Mouse (Mus musculus): ENCODE measurements around the gene Erc2. TPM values are rescaled to one million over a fixed set of nuclear protein-coding genes. Genes with fewer than 3 reads are reported as not detected.

Gene Erc2
- total and polyA plus RNA-seq, 2 experiments: 6.1 to 7.0 TPM

DNA sequence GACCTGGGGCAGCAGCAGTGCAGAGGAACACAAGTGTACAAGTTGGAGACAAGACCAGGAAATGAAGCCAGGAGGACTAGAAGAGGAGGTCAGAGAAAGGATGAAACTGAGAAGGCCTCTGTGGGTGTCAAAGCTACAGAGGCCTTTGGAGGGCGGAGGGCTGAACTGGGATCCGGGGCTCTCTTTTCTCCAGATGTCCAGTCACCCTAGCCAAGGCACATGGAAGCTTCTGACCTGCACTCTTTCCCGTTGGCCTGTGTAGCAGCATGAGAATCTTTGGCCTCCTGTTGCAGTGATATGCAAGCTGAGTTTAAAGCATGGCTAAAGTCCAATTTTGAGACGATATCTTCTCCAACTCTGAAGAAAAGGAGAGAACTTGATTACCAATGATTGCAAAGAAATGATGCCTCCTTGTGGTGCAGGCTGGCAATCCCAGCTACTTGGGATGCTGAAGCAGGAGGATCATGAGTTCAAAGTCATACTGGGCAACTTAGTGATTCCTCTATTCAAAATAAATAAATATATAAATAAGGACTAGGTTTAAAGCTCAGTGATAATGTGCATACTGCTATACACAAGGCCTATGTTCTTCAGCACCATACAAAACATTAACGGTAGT lies 699.8 kb downstream of the Erc2 start:
- Histone ChIP-seq H3K36me3 (ENCODE audit: control insufficient read depth, insufficient read depth, low read length) (no peaks in the 10 kb centered on the region), H3K79me2 (ENCODE audit: control insufficient read depth, insufficient read depth, low read length) (no peaks in the 10 kb centered on the region), H3K27me3 (ENCODE audit: control insufficient read depth, insufficient read depth, low read length) (no peaks in the 10 kb centered on the region), H3K4me3 (ENCODE audit: insufficient read depth, low read depth, low read length) (no peak overlapping the region), H3K27ac (replicated peaks; ENCODE audit: insufficient read depth, low read depth, low read length) (no peak overlapping the region), H3K4me1 (ENCODE audit: control insufficient read depth, insufficient read depth, low read length) (no peaks in the 10 kb centered on the region), H3K9ac (ENCODE audit: low read depth, low read length) (no peak overlapping the region)
- DNase-seq (ENCODE audit: extremely low read depth, low read depth, low spot score): peak; percentile 7
- WGBS: 87% methylated on average over 5 of the region's 5 CpGs
- TF ChIP-seq CTCF (IDR thresholded peaks at IDR 0.05; ENCODE audit: low read depth, low read length) (no peak), POLR2A (IDR thresholded peaks at IDR 0.05; ENCODE audit: extremely low read depth, insufficient read depth, low read length) (no peak)

DNA sequence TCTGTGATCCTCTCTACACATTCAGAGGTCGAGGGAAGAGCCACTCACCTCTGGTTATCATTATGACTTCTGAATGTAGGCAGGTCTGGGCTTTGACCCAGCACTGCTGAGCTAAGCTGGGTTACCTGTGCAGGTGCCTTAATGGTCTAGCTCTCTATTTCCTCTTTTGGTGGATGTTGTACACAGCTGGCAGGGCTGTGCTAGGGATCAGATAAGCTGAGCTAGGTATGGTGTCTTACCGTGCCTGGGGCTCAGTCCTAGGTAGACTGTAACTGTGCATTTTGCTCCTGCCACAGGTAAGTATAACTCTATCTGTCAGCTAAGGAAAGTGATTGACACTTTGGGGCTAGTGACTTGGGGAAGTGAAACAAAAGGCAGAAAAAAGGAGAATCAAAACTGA lies 701.0 kb downstream of the Erc2 start:
- 78% methylated on average over 2 of the region's 2 CpGs for WGBS
- Histone ChIP-seq H3K4me3 (ENCODE audit: insufficient read depth, low read depth, low read length) (no peak overlapping the region), H3K9ac (ENCODE audit: low read depth, low read length) (no peak overlapping the region)

DNA sequence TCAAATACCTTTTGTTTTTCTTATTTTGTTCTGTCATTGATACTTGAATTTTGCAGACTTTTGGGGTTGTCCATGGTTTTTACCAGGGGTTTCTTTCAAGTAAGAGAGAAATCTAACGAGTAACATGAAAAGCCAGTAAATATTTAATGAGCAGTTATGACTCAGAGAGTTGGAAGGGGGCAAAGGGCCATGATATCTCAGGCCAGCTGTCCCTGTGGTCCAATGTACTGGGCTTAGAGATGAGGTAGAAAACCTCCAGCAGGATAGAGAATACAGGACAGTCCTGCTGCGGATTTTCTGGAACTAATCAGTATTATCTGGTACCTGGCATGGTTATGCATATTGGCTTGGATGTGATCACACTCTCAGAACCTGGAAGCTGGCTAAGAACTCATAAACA lies 701.5 kb downstream of the Erc2 start:
- Histone ChIP-seq H3K9ac (ENCODE audit: low read depth, low read length) (no peak overlapping the region), H3K36me3 (ENCODE audit: control insufficient read depth, insufficient read depth, low read length) (no peaks in the 10 kb centered on the region), H3K27ac (replicated peaks; ENCODE audit: insufficient read depth, low read depth, low read length) (no peak overlapping the region), H3K79me2 (ENCODE audit: control insufficient read depth, insufficient read depth, low read length) (no peaks in the 10 kb centered on the region), H3K4me3 (ENCODE audit: insufficient read depth, low read depth, low read length) (no peak overlapping the region), H3K4me1 (ENCODE audit: control insufficient read depth, insufficient read depth, low read length) (no peaks in the 10 kb centered on the region), H3K27me3 (ENCODE audit: control insufficient read depth, insufficient read depth, low read length) (no peaks in the 10 kb centered on the region)
- TF ChIP-seq POLR2A (IDR thresholded peaks at IDR 0.05; ENCODE audit: extremely low read depth, insufficient read depth, low read length) (no peak), CTCF (IDR thresholded peaks at IDR 0.05; ENCODE audit: low read depth, low read length) (no peak)
- 31% methylated on average over 2 of the region's 2 CpGs for WGBS
- DNase-seq (ENCODE audit: extremely low read depth, low read depth, low spot score): peak; percentile 8

More for the DNA sequence above, 701.0 kb downstream of the Erc2 start:
- H3K27me3 ChIP-seq (ENCODE audit: control insufficient read depth, insufficient read depth, low read length): no peaks in the 10 kb centered on the region
- no peak for TF ChIP-seq CTCF (IDR thresholded peaks at IDR 0.05; ENCODE audit: low read depth, low read length)
- TF ChIP-seq POLR2A (IDR thresholded peaks at IDR 0.05; ENCODE audit: extremely low read depth, insufficient read depth, low read length): no peak
- H3K4me1 ChIP-seq (ENCODE audit: control insufficient read depth, insufficient read depth, low read length): no peaks in the 10 kb centered on the region
- no peak for DNase-seq (ENCODE audit: extremely low read depth, low read depth, low spot score)
- H3K27ac ChIP-seq (replicated peaks; ENCODE audit: insufficient read depth, low read depth, low read length): no peak overlapping the region
- no peaks in the 10 kb centered on the region for H3K79me2 ChIP-seq (ENCODE audit: control insufficient read depth, insufficient read depth, low read length)
- H3K36me3 ChIP-seq (ENCODE audit: control insufficient read depth, insufficient read depth, low read length): no peaks in the 10 kb centered on the region

DNA sequence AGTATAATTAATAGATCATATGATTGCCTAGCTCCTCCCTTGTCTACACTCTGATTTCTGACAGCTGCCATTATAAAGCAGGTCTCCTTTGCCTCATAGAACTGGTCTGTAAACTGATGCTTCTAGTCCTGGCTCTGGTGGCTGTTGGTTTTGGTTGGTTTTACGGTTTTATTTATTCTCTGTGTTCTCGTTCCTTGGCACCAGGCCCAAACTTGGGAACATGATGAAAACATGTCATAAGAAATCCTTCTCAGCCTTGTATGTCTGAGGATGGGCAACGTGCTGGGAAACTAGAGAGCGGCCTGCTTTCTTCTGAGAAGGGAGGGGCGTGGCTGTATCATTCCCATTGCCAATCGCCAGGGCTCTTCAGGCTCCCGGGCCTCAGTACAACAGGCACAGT lies 704.2 kb downstream of the Erc2 start:
- TF ChIP-seq CTCF (IDR thresholded peaks at IDR 0.05; ENCODE audit: low read depth, low read length) (no peak), POLR2A (IDR thresholded peaks at IDR 0.05; ENCODE audit: extremely low read depth, insufficient read depth, low read length) (no peak)
- Histone ChIP-seq H3K4me3 (ENCODE audit: insufficient read depth, low read depth, low read length) (no peak overlapping the region), H3K27ac (replicated peaks; ENCODE audit: insufficient read depth, low read depth, low read length) (no peak overlapping the region), H3K9ac (ENCODE audit: low read depth, low read length) (no peak overlapping the region), H3K4me1 (ENCODE audit: control insufficient read depth, insufficient read depth, low read length) (no peaks in the 10 kb centered on the region), H3K36me3 (ENCODE audit: control insufficient read depth, insufficient read depth, low read length) (no peaks in the 10 kb centered on the region), H3K79me2 (ENCODE audit: control insufficient read depth, insufficient read depth, low read length) (no peaks in the 10 kb centered on the region), H3K27me3 (ENCODE audit: control insufficient read depth, insufficient read depth, low read length) (no peaks in the 10 kb centered on the region)
- 81% methylated on average over 7 of the region's 7 CpGs for WGBS
- DNase-seq (ENCODE audit: extremely low read depth, low read depth, low spot score): no peak

DNA sequence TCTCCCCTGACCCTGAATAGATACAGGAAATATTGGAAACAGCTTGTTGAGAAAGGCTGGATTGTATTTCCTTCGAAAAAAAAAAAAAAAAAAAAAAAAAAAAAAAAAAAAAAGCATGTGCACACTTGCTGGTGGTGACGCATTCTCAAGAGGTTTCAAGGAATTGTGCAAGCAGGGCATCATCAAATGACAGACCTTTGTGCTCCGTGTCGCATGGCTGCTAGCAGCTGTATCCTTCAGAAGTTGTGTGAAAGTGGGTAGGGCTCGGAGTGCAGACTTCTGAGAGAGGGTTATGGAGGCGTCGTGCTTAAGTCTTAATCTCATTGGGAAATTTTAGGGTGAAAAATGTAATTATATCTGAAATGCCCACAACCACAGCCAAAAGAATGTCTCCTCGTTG lies 706.3 kb downstream of the Erc2 start:
- Histone ChIP-seq H3K4me1 (ENCODE audit: control insufficient read depth, insufficient read depth, low read length) (no peaks in the 10 kb centered on the region), H3K4me3 (ENCODE audit: insufficient read depth, low read depth, low read length) (no peak overlapping the region), H3K79me2 (ENCODE audit: control insufficient read depth, insufficient read depth, low read length) (no peaks in the 10 kb centered on the region), H3K27me3 (ENCODE audit: control insufficient read depth, insufficient read depth, low read length) (no peaks in the 10 kb centered on the region), H3K36me3 (ENCODE audit: control insufficient read depth, insufficient read depth, low read length) (no peaks in the 10 kb centered on the region), H3K27ac (replicated peaks; ENCODE audit: insufficient read depth, low read depth, low read length) (no peak overlapping the region), H3K9ac (ENCODE audit: low read depth, low read length) (no peak overlapping the region)
- 76% methylated on average over 8 of the region's 8 CpGs for WGBS
- TF ChIP-seq CTCF (IDR thresholded peaks at IDR 0.05; ENCODE audit: low read depth, low read length) (no peak), POLR2A (IDR thresholded peaks at IDR 0.05; ENCODE audit: extremely low read depth, insufficient read depth, low read length) (no peak)
- DNase-seq (ENCODE audit: extremely low read depth, low read depth, low spot score): no peak

DNA sequence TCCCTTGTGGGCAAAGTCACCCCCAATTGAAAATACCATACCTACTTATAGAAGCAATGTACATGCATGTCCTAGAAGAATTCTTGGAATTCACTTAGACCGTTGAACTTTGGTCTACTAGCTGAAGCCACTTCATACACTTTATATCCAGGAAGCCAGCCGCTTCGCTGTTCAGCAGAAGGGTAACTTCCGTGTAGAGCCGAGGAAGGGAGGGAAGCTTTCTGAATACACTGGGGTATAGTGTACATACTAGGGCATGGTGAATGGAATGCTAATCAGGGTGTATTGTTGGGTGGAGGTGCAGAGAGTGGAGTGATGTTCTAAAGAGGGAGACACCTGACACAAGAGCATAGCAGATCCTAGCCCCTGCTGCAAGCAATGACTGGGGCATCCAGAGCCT lies 708.9 kb downstream of the Erc2 start:
- 90% methylated on average over 5 of the region's 5 CpGs for WGBS
- H3K4me1 ChIP-seq (ENCODE audit: control insufficient read depth, insufficient read depth, low read length): no peaks in the 10 kb centered on the region
- no peak overlapping the region for H3K4me3 ChIP-seq (ENCODE audit: insufficient read depth, low read depth, low read length)
- no peak for TF ChIP-seq POLR2A (IDR thresholded peaks at IDR 0.05; ENCODE audit: extremely low read depth, insufficient read depth, low read length)
- no peak for TF ChIP-seq CTCF (IDR thresholded peaks at IDR 0.05; ENCODE audit: low read depth, low read length)
- no peak overlapping the region for H3K27ac ChIP-seq (replicated peaks; ENCODE audit: insufficient read depth, low read depth, low read length)
- H3K79me2 ChIP-seq (ENCODE audit: control insufficient read depth, insufficient read depth, low read length): no peaks in the 10 kb centered on the region
- no peak overlapping the region for H3K9ac ChIP-seq (ENCODE audit: low read depth, low read length)
- no peak for DNase-seq (ENCODE audit: extremely low read depth, low read depth, low spot score)
- no peaks in the 10 kb centered on the region for H3K27me3 ChIP-seq (ENCODE audit: control insufficient read depth, insufficient read depth, low read length)
- H3K36me3 ChIP-seq (ENCODE audit: control insufficient read depth, insufficient read depth, low read length): no peaks in the 10 kb centered on the region
